Mouse (Mus musculus) stomach, embryonic 15.5 days (tissue): ENCODE results near the gene Hist1h3e. TPM values are rescaled to one million over a fixed set of nuclear protein-coding genes. Genes with fewer than 3 reads are reported as not detected.

Experiments
- ATAC-seq: fragments of 200-750 bp; cut with Nextera tagmentation; 2 replicates; pipeline ENCODE4 v1.8.0; 2017; ENCODE audit warnings: low read depth, moderate number of reproducible peaks, moderate TSS enrichment; ENCODE audit not compliant: insufficient read depth, low FRiP score
- H3K27ac ChIP-seq: fragments of 300-500 bp; sonication (generic); 2 replicates; pipeline ENCODE4 v1.5.1; 2015; ENCODE audit warnings: mild to moderate bottlenecking, inconsistent platforms
- H3K27me3 ChIP-seq: fragments of 300-500 bp; sonication (generic); replicated peaks from 2 replicates; pipeline ENCODE4 v1.6.1; 2015; ENCODE audit warnings: inconsistent platforms
- H3K36me3 ChIP-seq: fragments of 300-500 bp; sonication (generic); 2 replicates; pipeline ENCODE4 v1.6.1; 2015; ENCODE audit warnings: inconsistent platforms
- H3K4me1 ChIP-seq: fragments of 300-500 bp; sonication (generic); 2 replicates; pipeline ENCODE4 v1.6.1; 2015; ENCODE audit warnings: inconsistent platforms
- H3K4me2 ChIP-seq: fragments of 300-500 bp; sonication (generic); 2 replicates; pipeline ENCODE4 v1.6.1; 2015; ENCODE audit warnings: mild to moderate bottlenecking, inconsistent platforms
- H3K4me3 ChIP-seq: fragments of 300-500 bp; sonication (generic); replicated peaks from 2 replicates; pipeline ENCODE4 v1.5.1; 2015; ENCODE audit warnings: inconsistent platforms
- H3K9ac ChIP-seq: fragments of 300-500 bp; sonication (generic); 2 replicates; pipeline ENCODE4 v1.6.1; 2015; ENCODE audit warnings: inconsistent platforms
- H3K9me3 ChIP-seq: fragments of 300-500 bp; sonication (generic); 2 replicates; pipeline ENCODE4 v1.6.1; 2016; ENCODE audit warnings: inconsistent platforms
- WGBS: fragments of 180-500 bp; shearing (Covaris S2); methylation state at CpG from one replicate; pipeline ENCODE4 v1.1.7; 2015; 5-methylcytosine and 5-hydroxymethylcytosine counted together
- polyA plus RNA-seq: library from polyadenylated mRNA; unstranded; fragments of >200 nt; fragmentation: Nextera tagmentation; extraction: Ambion mirVana; gene quantifications from 2 replicates; pipeline ENCODE4 v1.2.1, GENCODE M21; 2015

Hist1h3e gene
- polyA plus RNA-seq, 1 experiment from 2014 or later: 6.7 TPM

GRCm38 (mm10) chr13:23521703-23522102 is 40.5 kb downstream of the Hist1h3e start:
- H3K27me3 ChIP-seq: no peaks in the 10 kb centered on the region
- H3K27ac ChIP-seq: no peak overlapping the region
- under 1% methylated on average over 14 of the region's 14 CpGs for WGBS
- no peaks in the 10 kb centered on the region for H3K9me3 ChIP-seq
- no peaks in the 10 kb centered on the region; the same call in 1 of the 2 replicates for H3K4me1 ChIP-seq
- no peaks in the 10 kb centered on the region for H3K36me3 ChIP-seq
- H3K4me3 ChIP-seq: no peak overlapping the region; the same call in 1 of the 2 replicates
- no peak overlapping the region for H3K9ac ChIP-seq
- H3K4me2 ChIP-seq: peak overlapping the region; percentile 32
- ATAC-seq: 0 out of 2 replicates have a peak, but pooled peaks have one; percentile 45

- Histone ChIP-seq H3K4me1 (0 out of 2 replicates have a peak, but pooled peaks cover 2% of the 10 kb centered on the region), H3K9ac (no peak overlapping the region), H3K4me3 (peak overlapping the region; percentile 44), H3K27me3 (no peaks in the 10 kb centered on the region), H3K4me2 (peak overlapping the region; percentile 90), H3K9me3 (no peaks in the 10 kb centered on the region), H3K27ac (peak overlapping the region; percentile 73; the same call in 1 of the 2 replicates), H3K36me3 (no peaks in the 10 kb centered on the region)
- peak; percentile 54; the same call in 1 of the 2 replicates for ATAC-seq
- under 1% methylated on average over 10 of the region's 10 CpGs for WGBS
Measured at GRCm38 (mm10) chr13:23519416-23519815, 42.8 kb downstream of the Hist1h3e start.

GRCm38 (mm10) chr13:23518885-23519284 is 43.3 kb downstream of the Hist1h3e start:
- no peak overlapping the region for H3K9ac ChIP-seq
- H3K4me2 ChIP-seq: peak overlapping the region; percentile 90
- H3K27ac ChIP-seq: peak overlapping the region; percentile 73; the same call in 1 of the 2 replicates
- under 1% methylated on average over 6 of the region's 6 CpGs for WGBS
- H3K4me3 ChIP-seq: peak overlapping the region; percentile 44
- 0 out of 2 replicates have a peak, but pooled peaks cover 2% of the 10 kb centered on the region for H3K4me1 ChIP-seq
- H3K27me3 ChIP-seq: no peaks in the 10 kb centered on the region
- H3K36me3 ChIP-seq: no peaks in the 10 kb centered on the region
- no peaks in the 10 kb centered on the region for H3K9me3 ChIP-seq
- peak; percentile 70 for ATAC-seq

- Histone ChIP-seq H3K9me3 (no peaks in the 10 kb centered on the region), H3K4me2 (peak overlapping the region; percentile 90), H3K36me3 (no peaks in the 10 kb centered on the region), H3K4me1 (0 out of 2 replicates have a peak, but pooled peaks cover 2% of the 10 kb centered on the region), H3K27me3 (no peaks in the 10 kb centered on the region), H3K4me3 (peak overlapping the region; percentile 58), H3K9ac (no peak overlapping the region), H3K27ac (0 out of 2 replicates have a peak overlapping the region, but pooled peaks have one; percentile 31)
- ATAC-seq: no peak
- under 1% methylated on average over 6 of the region's 6 CpGs for WGBS
Measured at GRCm38 (mm10) chr13:23518295-23518603, 43.9 kb downstream of the Hist1h3e start.

GRCm38 (mm10) chr13:23517603-23518294 is 44.4 kb downstream of the Hist1h3e start:
- Histone ChIP-seq H3K4me3 (peak overlapping the region; percentile 58), H3K27me3 (no peaks in the 10 kb centered on the region), H3K9ac (no peak overlapping the region), H3K27ac (peak overlapping the region; percentile 84), H3K9me3 (no peaks in the 10 kb centered on the region), H3K4me1 (0 out of 2 replicates have a peak, but pooled peaks cover 2% of the 10 kb centered on the region), H3K4me2 (peak overlapping the region; percentile 90), H3K36me3 (no peaks in the 10 kb centered on the region)
- WGBS: under 1% methylated on average over 27 of the region's 27 CpGs
- ATAC-seq: peak; percentile 80

GRCm38 (mm10) chr13:23516822-23517602 is 45.2 kb downstream of the Hist1h3e start:
- H3K9ac ChIP-seq: no peak overlapping the region
- peak overlapping the region; percentile 58 for H3K4me3 ChIP-seq
- WGBS: under 1% methylated on average over 19 of the region's 19 CpGs
- no peaks in the 10 kb centered on the region for H3K36me3 ChIP-seq
- ATAC-seq: no peak; the same call in 1 of the 2 replicates
- H3K27me3 ChIP-seq: no peaks in the 10 kb centered on the region
- H3K9me3 ChIP-seq: no peaks in the 10 kb centered on the region
- H3K4me2 ChIP-seq: peak overlapping the region; percentile 90
- 0 out of 2 replicates have a peak, but pooled peaks cover 2% of the 10 kb centered on the region for H3K4me1 ChIP-seq
- peak overlapping the region; percentile 84 for H3K27ac ChIP-seq

GRCm38 (mm10) chr13:23515826-23516620 is 46.1 kb downstream of the Hist1h3e start:
- H3K9ac ChIP-seq: no peak overlapping the region
- ATAC-seq: no peak
- H3K27me3 ChIP-seq: no peaks in the 10 kb centered on the region
- 0 out of 2 replicates have a peak, but pooled peaks cover 2% of the 10 kb centered on the region for H3K4me1 ChIP-seq
- peak overlapping the region; percentile 57 for H3K4me2 ChIP-seq
- H3K36me3 ChIP-seq: no peaks in the 10 kb centered on the region
- no peak overlapping the region for H3K27ac ChIP-seq
- WGBS: 52% methylated on average over 15 of the region's 15 CpGs
- no peaks in the 10 kb centered on the region for H3K9me3 ChIP-seq
- peak overlapping the region; percentile 31 for H3K4me3 ChIP-seq

- Histone ChIP-seq H3K27ac (no peak overlapping the region), H3K4me1 (0 out of 2 replicates have a peak, but pooled peaks cover 4% of the 10 kb centered on the region), H3K27me3 (no peaks in the 10 kb centered on the region), H3K4me3 (no peak overlapping the region), H3K4me2 (no peak overlapping the region), H3K36me3 (no peaks in the 10 kb centered on the region), H3K9me3 (no peaks in the 10 kb centered on the region), H3K9ac (no peak overlapping the region)
- no peak for ATAC-seq
- 76% methylated on average over 5 of the region's 5 CpGs for WGBS
Measured at GRCm38 (mm10) chr13:23515281-23515680, 46.9 kb downstream of the Hist1h3e start.

GRCm38 (mm10) chr13:23513517-23513916 is 48.7 kb downstream of the Hist1h3e start:
- no peaks in the 10 kb centered on the region for H3K36me3 ChIP-seq
- no peak overlapping the region for H3K27ac ChIP-seq
- no peaks in the 10 kb centered on the region for H3K27me3 ChIP-seq
- no peak overlapping the region for H3K9ac ChIP-seq
- 83% methylated on average over 1 of the region's 1 CpGs for WGBS
- H3K9me3 ChIP-seq: no peaks in the 10 kb centered on the region
- no peak overlapping the region for H3K4me3 ChIP-seq
- H3K4me2 ChIP-seq: no peak overlapping the region
- 0 out of 2 replicates have a peak, but pooled peaks cover 4% of the 10 kb centered on the region for H3K4me1 ChIP-seq
- ATAC-seq: no peak
